Mouse (Mus musculus) olfactory bulb, adult 2 months (tissue): ENCODE measurements around the gene Tead3. TPM values are rescaled to one million over a fixed set of nuclear protein-coding genes. Genes with fewer than 3 reads are reported as not detected.

Experiments used
- H3K27ac ChIP-seq: fragments of 200-500 bp; 2 replicates; pipeline ENCODE4 v1.5.1; 2012; ENCODE audit warnings: low read depth, low read length; ENCODE audit not compliant: insufficient read depth
- H3K4me1 ChIP-seq: fragments of 200-500 bp; 2 replicates; pipeline ENCODE4 v1.6.1; 2012; ENCODE audit warnings: low read length; ENCODE audit not compliant: control insufficient read depth, insufficient read depth
- H3K4me3 ChIP-seq: fragments of 200-500 bp; 2 replicates; pipeline ENCODE4 v1.5.1; 2012; ENCODE audit warnings: mild to moderate bottlenecking, low read depth, low read length, moderate library complexity; ENCODE audit not compliant: insufficient read depth
- CTCF ChIP-seq: fragments of 200-500 bp; IDR thresholded peaks from 2 replicates; pipeline ENCODE4 v1.5.1; 2012; ENCODE audit warnings: low read depth, mild to moderate bottlenecking, low read length, moderate library complexity; ENCODE audit not compliant: insufficient read depth
- POLR2A ChIP-seq: fragments of 200-500 bp; IDR thresholded peaks from 2 replicates; pipeline ENCODE4 v1.6.1; 2012; ENCODE audit warnings: mild to moderate bottlenecking, low read depth, low read length, moderate library complexity; ENCODE audit not compliant: insufficient read depth
- WGBS: fragments of 180-500 bp; shearing (Covaris S2); methylation state at CpG from one replicate; pipeline ENCODE4 v1.1.7; 2018; 5-methylcytosine and 5-hydroxymethylcytosine counted together
- polyA plus RNA-seq: library from polyadenylated mRNA; stranded (reverse); fragments of >200 nt; gene quantifications from 2 replicates; pipeline ENCODE4 v1.2.4, GENCODE M21; 2012; ENCODE audit warnings: low replicate concordance; ENCODE audit not compliant: missing spikeins, insufficient read depth, insufficient read length

The Tead3 gene
- polyA plus RNA-seq, 1 experiment: not detected

DNA sequence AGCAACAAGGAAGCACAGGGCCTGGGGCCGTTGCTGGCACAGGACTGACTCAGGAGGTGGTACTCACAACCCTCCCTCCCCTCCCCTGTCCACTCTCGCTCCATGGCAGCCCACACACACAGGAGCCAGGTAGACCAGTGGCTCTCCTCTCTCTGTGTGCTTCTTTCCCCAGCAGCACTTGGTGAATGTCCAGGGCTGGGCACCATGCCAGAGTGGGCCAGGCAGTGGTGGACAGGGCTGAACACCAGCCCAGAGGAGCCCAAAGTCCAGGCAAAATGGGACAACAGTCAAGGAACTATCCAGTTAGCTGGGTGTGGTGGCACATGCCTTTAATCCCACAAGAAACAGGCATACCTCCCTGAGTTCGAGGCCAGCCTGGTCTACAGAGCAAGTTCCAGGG, 60.4 kb downstream of the Tead3 start:
- H3K27ac ChIP-seq: no peak overlapping the region
- H3K4me3 ChIP-seq: no peak overlapping the region
- 80% methylated on average over 3 of the region's 3 CpGs for WGBS
- TF ChIP-seq POLR2A: no peak
- TF ChIP-seq CTCF: no peak
- peaks cover 16% of the 10 kb centered on the region for H3K4me1 ChIP-seq

DNA sequence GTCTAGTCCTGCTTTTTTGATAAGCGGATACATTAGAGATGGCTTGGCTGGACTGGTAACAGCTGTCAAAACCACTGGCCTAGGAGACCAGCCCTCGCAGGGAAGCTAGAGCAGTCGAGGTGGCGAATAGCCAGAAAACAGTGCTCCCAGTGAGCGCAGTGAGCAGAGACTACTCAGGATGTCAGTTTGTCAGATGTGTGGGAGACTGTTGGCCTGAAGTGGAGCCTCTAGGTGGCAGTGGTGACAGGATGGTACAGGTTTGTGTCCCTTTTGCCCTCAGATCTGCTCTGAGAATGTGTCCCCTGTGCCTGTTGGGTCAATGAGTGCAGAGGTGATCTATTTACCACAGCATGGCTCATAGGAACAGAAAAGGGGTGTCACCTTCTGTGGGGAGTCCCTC, 62.6 kb downstream of the Tead3 start:
- 62% methylated on average over 5 of the region's 5 CpGs for WGBS
- H3K4me3 ChIP-seq: no peak overlapping the region
- H3K27ac ChIP-seq: no peak overlapping the region
- TF ChIP-seq CTCF (no peak), POLR2A (no peak)
- peaks cover 10% of the 10 kb centered on the region for H3K4me1 ChIP-seq

DNA sequence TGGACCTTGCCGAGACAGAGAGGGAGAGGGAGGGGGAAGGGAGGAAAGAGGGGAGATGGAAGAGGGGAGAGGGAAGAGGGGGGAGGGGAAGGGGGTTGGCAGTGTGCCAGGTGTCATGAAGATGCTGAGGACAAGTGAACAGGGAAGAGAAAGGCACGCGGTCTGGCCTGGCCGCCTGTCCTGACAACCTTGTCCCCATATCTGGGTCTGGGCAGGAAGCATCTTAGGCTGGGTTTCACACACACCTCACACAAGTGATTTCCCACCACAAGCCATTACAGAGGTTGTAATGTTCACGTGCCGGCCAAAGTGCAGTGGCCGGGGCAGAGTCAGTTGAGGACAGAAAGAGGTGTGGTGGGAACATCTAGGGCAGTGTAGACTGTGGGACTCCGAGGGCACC, 63.0 kb downstream of the Tead3 start:
- Histone ChIP-seq H3K4me1 (peaks cover 10% of the 10 kb centered on the region), H3K27ac (no peak overlapping the region), H3K4me3 (no peak overlapping the region)
- 68% methylated on average over 8 of the region's 8 CpGs for WGBS
- no peak for TF ChIP-seq POLR2A
- TF ChIP-seq CTCF: no peak

DNA sequence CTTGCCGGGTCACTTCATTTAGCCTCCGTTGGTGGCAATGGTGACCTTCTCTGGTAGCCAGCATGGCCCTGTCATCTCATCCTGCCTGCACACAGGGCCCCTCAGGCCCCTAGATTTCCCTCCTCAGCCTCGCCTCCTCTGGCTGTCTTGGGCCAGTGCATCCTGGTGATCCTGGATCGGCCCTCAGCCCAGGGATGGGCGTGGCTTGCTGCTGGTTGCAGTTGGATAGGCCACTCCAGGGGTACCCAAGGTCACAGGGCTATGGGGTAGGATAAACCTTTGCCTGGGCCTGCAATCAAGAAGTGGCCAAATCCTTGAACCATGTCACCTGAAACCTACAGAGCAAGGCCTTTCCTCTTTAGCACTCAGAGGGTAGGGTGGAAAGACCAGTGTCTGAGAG, 63.7 kb downstream of the Tead3 start:
- Histone ChIP-seq H3K27ac (no peak overlapping the region), H3K4me1 (peaks cover 10% of the 10 kb centered on the region), H3K4me3 (no peak overlapping the region)
- no peak for TF ChIP-seq CTCF
- TF ChIP-seq POLR2A: no peak
- WGBS: 75% methylated on average over 5 of the region's 5 CpGs

DNA sequence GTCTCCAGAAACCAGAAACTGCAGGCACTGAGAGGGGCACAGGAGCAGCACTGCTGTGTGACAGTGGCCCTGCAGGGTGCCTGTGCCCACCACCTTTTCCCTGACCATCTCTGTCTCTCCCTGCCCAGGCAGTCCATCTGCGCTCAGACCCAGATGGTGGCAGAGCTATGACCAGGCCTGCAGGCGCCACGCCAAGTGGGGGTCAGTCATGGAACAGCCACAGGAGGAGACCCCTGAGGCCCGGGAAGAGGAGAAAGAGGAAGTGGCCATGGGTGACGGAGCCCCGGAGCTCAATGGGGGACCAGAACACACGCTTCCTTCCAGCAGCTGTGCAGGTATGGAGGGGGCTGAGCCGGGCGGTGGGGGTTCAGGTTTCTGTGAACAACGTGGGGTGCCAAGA, 64.5 kb downstream of the Tead3 start:
- 87% methylated on average over 10 of the region's 10 CpGs for WGBS
- Histone ChIP-seq H3K27ac (no peak overlapping the region), H3K4me3 (no peak overlapping the region), H3K4me1 (peaks cover 13% of the 10 kb centered on the region)
- TF ChIP-seq CTCF (no peak), POLR2A (no peak)

DNA sequence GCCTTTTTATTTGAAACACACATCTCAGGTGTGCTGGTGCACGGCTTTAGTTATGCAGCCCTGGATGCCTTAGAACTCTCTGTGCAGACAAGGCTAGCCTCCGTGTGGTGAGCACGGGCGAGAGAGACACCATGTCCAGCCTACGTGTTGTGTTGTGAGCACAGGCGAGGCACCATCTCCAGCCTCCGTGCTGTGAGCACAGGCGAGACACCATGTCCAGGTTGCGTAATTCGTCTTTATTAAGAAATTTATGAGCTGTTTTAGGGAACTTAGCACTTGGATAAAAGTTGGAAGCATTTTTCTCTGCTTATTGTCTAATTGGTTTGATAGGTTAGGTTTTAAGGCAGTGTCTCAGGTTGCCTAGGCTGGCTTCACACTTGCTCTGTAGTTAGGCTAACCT, 67.4 kb downstream of the Tead3 start:
- H3K4me1 ChIP-seq: peaks cover 24% of the 10 kb centered on the region
- no peak overlapping the region for H3K27ac ChIP-seq
- 94% methylated on average over 10 of the region's 10 CpGs for WGBS

DNA sequence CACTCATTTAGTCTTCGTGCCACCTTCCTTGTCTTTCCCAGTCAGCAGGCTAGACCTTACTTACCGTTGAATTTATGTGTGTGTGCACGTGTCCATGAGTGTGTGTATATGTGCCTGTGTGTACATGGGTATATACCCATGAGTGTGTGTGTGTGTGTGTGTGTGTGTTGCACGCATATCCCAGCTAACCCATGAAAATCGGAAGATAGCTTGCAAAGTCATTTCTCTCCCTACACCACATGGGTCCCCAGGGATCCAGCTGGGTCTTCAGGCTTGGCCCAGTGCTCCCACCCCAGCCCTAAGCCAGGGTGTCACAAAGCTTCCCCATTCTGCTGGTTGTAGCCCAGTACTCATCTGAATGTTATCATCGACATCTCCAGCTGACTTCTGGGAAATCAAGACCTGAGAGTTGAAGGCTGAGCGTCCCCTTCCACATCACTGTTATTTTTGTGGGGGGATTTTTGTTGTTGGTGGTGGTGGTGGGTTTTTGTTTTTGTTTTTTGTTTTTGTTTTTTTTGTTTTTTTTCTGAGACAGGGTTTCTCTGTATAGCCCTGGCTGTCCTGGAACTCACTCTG, 68.7 kb downstream of the Tead3 start:
- peaks cover 23% of the 10 kb centered on the region for H3K4me1 ChIP-seq
- TF ChIP-seq POLR2A: no peak
- TF ChIP-seq CTCF: no peak
- no peak overlapping the region for H3K27ac ChIP-seq
- H3K4me3 ChIP-seq: no peak overlapping the region
- 94% methylated on average over 7 of the region's 7 CpGs for WGBS

More for the DNA sequence above, 67.4 kb downstream of the Tead3 start:
- no peak overlapping the region for H3K4me3 ChIP-seq
- TF ChIP-seq CTCF (no peak), POLR2A (no peak)

Other genes with a start within 250 kb of the Tead3 start
- gene Scube3, start 208.7 kb downstream of the Tead3 start, polyA plus RNA-seq: not detected in 2 replicates
- not detected in 2 replicates for gene Zfp523, start 173.7 kb downstream of the Tead3 start, polyA plus RNA-seq
- gene Def6, start 143.0 kb downstream of the Tead3 start, polyA plus RNA-seq: not detected in 2 replicates
- gene Ppard, start 118.1 kb downstream of the Tead3 start, polyA plus RNA-seq: not detected in 2 replicates
- gene Fance, start 37.3 kb downstream of the Tead3 start, polyA plus RNA-seq: not detected in 2 replicates
- gene Rpl10a, start 22.3 kb downstream of the Tead3 start, polyA plus RNA-seq: 1,471 TPM in 1 of 2 replicates, not detected in the other
- gene Tulp1, start 14.4 kb upstream of the Tead3 start, polyA plus RNA-seq: not detected in 2 replicates
- 185 TPM in 1 of 2 replicates, not detected in the other for gene Fkbp5, start 166.7 kb upstream of the Tead3 start, polyA plus RNA-seq
- gene Armc12, start 180.0 kb upstream of the Tead3 start, polyA plus RNA-seq: not detected in 2 replicates
- not detected in 2 replicates for gene Clpsl2, start 198.6 kb upstream of the Tead3 start, polyA plus RNA-seq
- not detected in 2 replicates for gene Clps, start 209.9 kb upstream of the Tead3 start, polyA plus RNA-seq
- not detected in 2 replicates for gene Lhfpl5, start 224.8 kb upstream of the Tead3 start, polyA plus RNA-seq